Mouse (Mus musculus): ENCODE results near the gene Dnase2a.

Gene Dnase2a

GRCm38 (mm10) chr8:84908421-84909161, at the start of gene Dnase2a:
Gene Dnase2a, plus strand, starts transcription at chr8:84908560.
- DNase-seq (ENCODE audit: extremely low read depth, low read depth) = peak; percentile 95

GRCm38 (mm10) chr8:84871376-84872308, 36.7 kb upstream of the Dnase2a start, which contains the start of gene Syce2:
Gene Syce2, plus strand, starts transcription at chr8:84872111.
- DNase-seq (ENCODE audit: extremely low read depth, low read depth) = no peak

- no peak for DNase-seq (ENCODE audit: extremely low read depth, low read depth)
Measured at GRCm38 (mm10) chr8:84872309-84872965, 35.9 kb upstream of the Dnase2a start.

- no peak for DNase-seq (ENCODE audit: extremely low read depth, low read depth)
Measured at GRCm38 (mm10) chr8:84873016-84873415, 35.3 kb upstream of the Dnase2a start.

GRCm38 (mm10) chr8:84874339-84874738, 34.0 kb upstream of the Dnase2a start:
- no peak for DNase-seq (ENCODE audit: extremely low read depth, low read depth)

- DNase-seq (ENCODE audit: extremely low read depth, low read depth) = no peak
Measured at GRCm38 (mm10) chr8:84877297-84878035, 30.9 kb upstream of the Dnase2a start.

GRCm38 (mm10) chr8:84878915-84879314, 29.4 kb upstream of the Dnase2a start:
- no peak for DNase-seq (ENCODE audit: extremely low read depth, low read depth)

GRCm38 (mm10) chr8:84884728-84885127, 23.6 kb upstream of the Dnase2a start:
- no peak for DNase-seq (ENCODE audit: extremely low read depth, low read depth)

GRCm38 (mm10) chr8:84888280-84888679, 20.1 kb upstream of the Dnase2a start:
- no peak for DNase-seq (ENCODE audit: extremely low read depth, low read depth)

GRCm38 (mm10) chr8:84889141-84889540, 19.2 kb upstream of the Dnase2a start:
- DNase-seq (ENCODE audit: extremely low read depth, low read depth) = no peak

- DNase-seq (ENCODE audit: extremely low read depth, low read depth) = no peak
Measured at GRCm38 (mm10) chr8:84892993-84893708, 15.2 kb upstream of the Dnase2a start.

GRCm38 (mm10) chr8:84893709-84894134, 14.6 kb upstream of the Dnase2a start, which contains the start of gene Gcdh:
Gene Gcdh, minus strand, starts transcription at chr8:84893921.
- DNase-seq (ENCODE audit: extremely low read depth, low read depth) = peak; percentile 96

- no peak for DNase-seq (ENCODE audit: extremely low read depth, low read depth)
Measured at GRCm38 (mm10) chr8:84895963-84896362, 12.4 kb upstream of the Dnase2a start.

GRCm38 (mm10) chr8:84901071-84901470, 7.3 kb upstream of the Dnase2a start:
- peak; percentile 86 for DNase-seq (ENCODE audit: extremely low read depth, low read depth)

- peak; percentile 96 for DNase-seq (ENCODE audit: extremely low read depth, low read depth)
Measured at GRCm38 (mm10) chr8:84901752-84902151, 6.6 kb upstream of the Dnase2a start, which contains the start of gene Klf1. Gene Klf1, plus strand, starts transcription at chr8:84901928.

GRCm38 (mm10) chr8:84902367-84902919, 5.9 kb upstream of the Dnase2a start:
- no peak for DNase-seq (ENCODE audit: extremely low read depth, low read depth)

- DNase-seq (ENCODE audit: extremely low read depth, low read depth) = no peak
Measured at GRCm38 (mm10) chr8:84902920-84903661, 5.3 kb upstream of the Dnase2a start.

GRCm38 (mm10) chr8:84904351-84904750, 4.0 kb upstream of the Dnase2a start:
- no peak for DNase-seq (ENCODE audit: extremely low read depth, low read depth)

GRCm38 (mm10) chr8:84907037-84907436, 1.3 kb upstream of the Dnase2a start:
- no peak for DNase-seq (ENCODE audit: extremely low read depth, low read depth)
